Mouse (Mus musculus): Measurements from ENCODE around the gene Chchd3.

- no peak for TF ChIP-seq GATA1 (IDR thresholded peaks at IDR 0.05; ENCODE audit: borderline replicate concordance, low read length)
- TF ChIP-seq FLI1 (IDR thresholded peaks at IDR 0.05; ENCODE audit: low read length), result no peak
These were observed 222.1 kb downstream of the Chchd3 start for GRCm38 (mm10) chr6:32837939-32838301.

Data from megakaryocyte, embryonic 14.5 days (primary cell).